Mouse (Mus musculus): Measurements from ENCODE around the gene Ccdc69. TPM values are rescaled to one million over a fixed set of nuclear protein-coding genes. Genes with fewer than 3 reads are reported as not detected.

Ccdc69 gene
- polyA plus RNA-seq, 1 experiment from 2014 or later, result 1.4 TPM

DNA sequence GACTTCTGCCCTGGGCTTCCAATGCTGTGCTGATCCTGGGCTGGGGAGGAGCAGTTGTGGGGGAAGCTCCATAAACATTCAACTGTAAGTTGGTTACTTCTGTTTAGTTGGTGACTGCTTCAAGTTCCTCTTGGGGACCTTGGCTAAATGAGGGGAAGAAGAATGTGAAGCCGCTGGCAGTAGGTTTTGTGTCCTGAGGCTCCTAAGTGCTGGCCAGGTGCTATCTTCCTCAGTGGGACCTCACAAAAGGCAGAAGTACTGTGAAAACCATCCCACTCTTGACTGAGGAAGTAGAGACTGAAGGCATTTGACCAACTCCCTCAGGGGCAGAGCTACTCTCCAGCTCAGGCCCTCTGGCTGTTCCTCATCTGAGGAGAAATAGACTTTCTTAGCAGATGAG lies 28.7 kb upstream of the Ccdc69 start:
- Histone ChIP-seq H3K36me3 (ENCODE audit: insufficient read depth, low read length) (no peaks in the 10 kb centered on the region), H3K27ac (ENCODE audit: low read length) (no peak overlapping the region), H3K9ac (replicated peaks; ENCODE audit: low read depth) (no peak overlapping the region), H3K4me1 (ENCODE audit: insufficient read depth, low read depth, low read length) (no peaks in the 10 kb centered on the region), H3K4me3 (ENCODE audit: low read depth, low read length) (no peak overlapping the region), H3K4me2 (replicated peaks; ENCODE audit: low read depth, low read length) (no peak overlapping the region), H3K9me3 (ENCODE audit: low read length) (no peaks in the 10 kb centered on the region), H3K27me3 (replicated peaks; ENCODE audit: insufficient read depth, low read length) (no peaks in the 10 kb centered on the region)
- DNase-seq (ENCODE audit: low spot score), result no peak
- TF ChIP-seq EP300 (IDR thresholded peaks at IDR 0.05) (no peak), CTCF (IDR thresholded peaks at IDR 0.05) (no peak)
- 95% methylated on average over 1 of the region's 1 CpGs for WGBS
- ATAC-seq, result no peak

DNA sequence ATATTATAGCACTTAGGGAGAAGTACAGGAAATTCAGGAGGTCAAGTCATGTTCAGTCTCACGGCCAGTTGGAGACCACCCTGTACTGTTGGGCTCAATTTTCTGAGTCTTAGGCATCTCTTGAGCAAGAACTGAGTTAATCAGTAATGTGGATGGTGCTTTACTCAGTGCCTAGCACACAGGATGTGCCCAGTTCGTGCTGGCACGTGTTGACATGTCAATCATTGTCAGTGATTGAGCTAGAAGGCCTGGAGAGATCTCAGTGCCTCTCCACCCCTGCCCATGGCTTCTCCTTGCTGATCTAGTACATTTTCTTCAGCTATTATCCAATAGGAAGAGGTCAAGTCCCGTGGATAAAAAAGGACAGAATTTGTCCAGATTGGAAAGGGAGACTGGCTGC lies 27.5 kb upstream of the Ccdc69 start:
- no peaks in the 10 kb centered on the region for H3K27me3 ChIP-seq (replicated peaks; ENCODE audit: insufficient read depth, low read length)
- no peak overlapping the region for H3K9ac ChIP-seq (replicated peaks; ENCODE audit: low read depth)
- WGBS, result 49% methylated on average over 4 of the region's 4 CpGs
- no peak overlapping the region for H3K27ac ChIP-seq (ENCODE audit: low read length)
- H3K4me2 ChIP-seq (replicated peaks; ENCODE audit: low read depth, low read length), result no peak overlapping the region
- DNase-seq (ENCODE audit: low spot score), result no peak
- no peaks in the 10 kb centered on the region for H3K9me3 ChIP-seq (ENCODE audit: low read length)
- TF ChIP-seq CTCF (IDR thresholded peaks at IDR 0.05) (no peak), EP300 (IDR thresholded peaks at IDR 0.05) (no peak)
- H3K4me1 ChIP-seq (ENCODE audit: insufficient read depth, low read depth, low read length), result no peaks in the 10 kb centered on the region
- no peak for ATAC-seq
- H3K4me3 ChIP-seq (ENCODE audit: low read depth, low read length), result no peak overlapping the region
- H3K36me3 ChIP-seq (ENCODE audit: insufficient read depth, low read length), result no peaks in the 10 kb centered on the region

DNA sequence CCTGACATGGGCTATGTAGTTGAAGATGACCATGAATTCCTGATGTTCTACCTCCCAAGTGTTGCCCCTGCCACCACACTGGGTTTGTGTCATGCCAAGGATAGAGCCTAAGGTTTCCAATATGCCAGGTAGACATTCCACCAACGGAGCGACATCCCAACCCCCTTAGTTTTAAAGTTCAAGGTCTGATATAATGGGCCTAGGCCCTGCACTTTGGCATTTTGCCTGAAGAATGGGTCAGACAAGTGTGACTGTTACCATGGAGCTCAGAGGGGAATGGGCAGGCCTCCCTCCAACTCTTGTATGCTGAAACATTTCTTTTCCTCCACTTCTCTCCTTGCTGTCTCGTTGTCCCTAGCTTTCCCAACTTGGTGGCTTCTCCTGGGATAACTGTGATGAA lies 25.3 kb upstream of the Ccdc69 start:
- Histone ChIP-seq H3K4me1 (ENCODE audit: insufficient read depth, low read depth, low read length) (no peaks in the 10 kb centered on the region), H3K27ac (ENCODE audit: low read length) (no peak overlapping the region), H3K9ac (replicated peaks; ENCODE audit: low read depth) (no peak overlapping the region), H3K36me3 (ENCODE audit: insufficient read depth, low read length) (no peaks in the 10 kb centered on the region), H3K27me3 (replicated peaks; ENCODE audit: insufficient read depth, low read length) (no peaks in the 10 kb centered on the region), H3K4me2 (replicated peaks; ENCODE audit: low read depth, low read length) (no peak overlapping the region), H3K4me3 (ENCODE audit: low read depth, low read length) (no peak overlapping the region), H3K9me3 (ENCODE audit: low read length) (no peaks in the 10 kb centered on the region)
- DNase-seq (ENCODE audit: low spot score) (no peak), ATAC-seq (no peak)
- TF ChIP-seq CTCF (IDR thresholded peaks at IDR 0.05), result no peak
- TF ChIP-seq EP300 (IDR thresholded peaks at IDR 0.05), result no peak
- 63% methylated on average over 3 of the region's 3 CpGs for WGBS

DNA sequence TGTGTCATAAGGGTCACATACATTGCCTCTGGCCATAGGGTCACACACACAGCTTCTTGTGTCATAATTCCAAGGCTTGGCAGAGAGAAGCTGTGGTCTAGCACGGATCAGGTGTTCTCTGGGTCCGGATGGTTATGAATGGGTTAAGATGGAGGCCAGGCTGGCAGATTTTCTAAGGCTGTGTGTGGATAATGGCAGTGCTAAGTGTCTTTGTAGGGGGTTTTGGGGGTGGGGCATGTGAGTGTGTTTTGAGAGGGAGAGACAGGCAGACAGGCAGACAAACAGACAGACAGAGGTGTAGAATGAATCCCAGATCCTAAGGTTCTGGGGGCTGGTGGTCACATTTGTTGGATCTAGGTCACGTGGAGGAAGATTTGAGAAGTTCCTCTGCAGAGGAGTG lies 24.1 kb upstream of the Ccdc69 start:
- H3K27me3 ChIP-seq (replicated peaks; ENCODE audit: insufficient read depth, low read length), result no peaks in the 10 kb centered on the region
- H3K9me3 ChIP-seq (ENCODE audit: low read length), result no peaks in the 10 kb centered on the region
- H3K4me3 ChIP-seq (ENCODE audit: low read depth, low read length), result no peak overlapping the region
- H3K36me3 ChIP-seq (ENCODE audit: insufficient read depth, low read length), result no peaks in the 10 kb centered on the region
- H3K4me1 ChIP-seq (ENCODE audit: insufficient read depth, low read depth, low read length), result no peaks in the 10 kb centered on the region
- H3K27ac ChIP-seq (ENCODE audit: low read length), result no peak overlapping the region
- no peak for ATAC-seq
- no peak overlapping the region for H3K9ac ChIP-seq (replicated peaks; ENCODE audit: low read depth)
- no peak for DNase-seq (ENCODE audit: low spot score)
- TF ChIP-seq CTCF (IDR thresholded peaks at IDR 0.05) (no peak), EP300 (IDR thresholded peaks at IDR 0.05) (no peak)
- no peak overlapping the region for H3K4me2 ChIP-seq (replicated peaks; ENCODE audit: low read depth, low read length)
- 85% methylated on average over 3 of the region's 3 CpGs for WGBS

DNA sequence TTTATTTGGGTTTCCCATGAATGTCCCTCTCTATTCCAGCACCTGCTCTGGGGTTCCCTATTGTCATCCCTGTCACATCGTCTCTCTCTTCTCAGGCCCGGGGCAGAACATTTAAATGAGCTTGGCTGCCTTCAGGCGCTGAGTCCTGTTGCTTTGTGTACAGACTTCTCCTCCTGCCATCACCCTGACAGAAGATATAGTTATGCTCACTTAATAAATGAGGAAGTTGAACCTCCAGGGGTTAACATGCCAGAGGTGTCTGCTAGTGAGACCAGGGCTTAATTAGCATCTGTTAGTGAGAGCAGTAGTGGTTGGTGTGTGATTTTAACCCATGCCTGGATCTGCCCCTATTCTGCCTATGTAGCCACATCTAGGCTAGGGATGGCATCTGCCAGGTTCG lies 21.9 kb upstream of the Ccdc69 start:
- WGBS, result 56% methylated on average over 4 of the region's 4 CpGs
- H3K4me3 ChIP-seq (ENCODE audit: low read depth, low read length), result no peak overlapping the region
- H3K27me3 ChIP-seq (replicated peaks; ENCODE audit: insufficient read depth, low read length), result no peaks in the 10 kb centered on the region
- no peak overlapping the region for H3K9ac ChIP-seq (replicated peaks; ENCODE audit: low read depth)
- H3K27ac ChIP-seq (ENCODE audit: low read length), result no peak overlapping the region
- TF ChIP-seq EP300 (IDR thresholded peaks at IDR 0.05) (no peak), CTCF (IDR thresholded peaks at IDR 0.05) (no peak)
- no peak for DNase-seq (ENCODE audit: low spot score)
- no peaks in the 10 kb centered on the region for H3K36me3 ChIP-seq (ENCODE audit: insufficient read depth, low read length)
- no peaks in the 10 kb centered on the region for H3K9me3 ChIP-seq (ENCODE audit: low read length)
- H3K4me1 ChIP-seq (ENCODE audit: insufficient read depth, low read depth, low read length), result no peaks in the 10 kb centered on the region
- H3K4me2 ChIP-seq (replicated peaks; ENCODE audit: low read depth, low read length), result no peak overlapping the region
- no peak for ATAC-seq

DNA sequence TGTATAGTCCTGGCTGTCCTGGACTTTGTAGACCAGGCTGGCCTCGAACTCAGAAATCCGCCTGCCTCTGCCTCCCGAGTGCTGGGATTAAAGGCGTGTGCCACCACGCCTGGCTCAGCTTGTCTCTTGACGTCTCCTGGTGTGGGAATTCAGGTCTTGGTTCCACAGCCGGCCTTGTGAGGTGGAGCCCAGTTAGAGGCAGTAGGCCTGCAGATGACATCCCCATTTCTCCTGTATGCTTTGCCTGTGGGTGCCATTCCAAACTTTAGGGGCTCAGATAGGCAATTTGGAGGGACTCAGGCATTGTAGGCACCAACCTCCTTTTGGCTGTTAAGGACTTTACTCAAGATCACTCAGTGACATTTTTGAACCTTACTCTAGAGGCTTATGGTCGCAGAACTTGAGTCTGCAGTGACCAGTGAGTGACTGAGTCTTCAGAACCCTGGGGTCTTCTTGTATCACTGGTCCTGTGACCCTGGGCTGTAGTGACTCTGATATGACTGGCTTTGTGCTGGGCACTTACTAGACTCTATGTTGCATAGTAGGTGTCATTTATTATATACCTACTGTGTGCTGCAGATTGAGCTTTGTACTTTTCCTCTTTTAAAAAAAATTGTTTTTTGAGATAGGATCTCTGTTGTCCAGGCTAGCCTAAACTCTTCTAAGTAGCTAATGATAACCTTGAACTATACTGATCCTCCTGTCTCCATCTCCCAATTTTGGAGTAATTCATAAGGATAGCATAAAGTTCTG lies 21.3 kb upstream of the Ccdc69 start:
- 93% methylated on average over 8 of the region's 8 CpGs for WGBS
- Histone ChIP-seq H3K27me3 (replicated peaks; ENCODE audit: insufficient read depth, low read length) (no peaks in the 10 kb centered on the region), H3K9me3 (ENCODE audit: low read length) (no peaks in the 10 kb centered on the region), H3K4me2 (replicated peaks; ENCODE audit: low read depth, low read length) (no peak overlapping the region), H3K4me3 (ENCODE audit: low read depth, low read length) (no peak overlapping the region), H3K36me3 (ENCODE audit: insufficient read depth, low read length) (no peaks in the 10 kb centered on the region), H3K27ac (ENCODE audit: low read length) (no peak overlapping the region), H3K9ac (replicated peaks; ENCODE audit: low read depth) (no peak overlapping the region), H3K4me1 (ENCODE audit: insufficient read depth, low read depth, low read length) (no peaks in the 10 kb centered on the region)
- ATAC-seq, result no peak
- TF ChIP-seq CTCF (IDR thresholded peaks at IDR 0.05) (no peak), EP300 (IDR thresholded peaks at IDR 0.05) (no peak)
- no peak for DNase-seq (ENCODE audit: low spot score)

Data from lung, postnatal 0 days (tissue).